Mouse (Mus musculus): ENCODE measurements around the gene Uckl1.

- TF ChIP-seq POLR2A (IDR thresholded peaks at IDR 0.05; ENCODE audit: insufficient read length, low read depth) (no peak), MYOD1 (IDR thresholded peaks at IDR 0.05; ENCODE audit: control insufficient read depth in 1 of 3, insufficient read length in 2 of 3, low read depth in 2 of 3) (no peak), MYOG (IDR thresholded peaks at IDR 0.05; ENCODE audit: control insufficient read depth in 1 of 3, insufficient read depth in 1 of 3, insufficient read length in 2 of 3, low read depth in 2 of 3) (no peak), MAX (IDR thresholded peaks at IDR 0.05; ENCODE audit: low read depth) (no peak), CEBPB (IDR thresholded peaks at IDR 0.05; ENCODE audit: insufficient read depth, poor library complexity, severe bottlenecking) (no peak), TCF12 (IDR thresholded peaks at IDR 0.05; ENCODE audit: insufficient read depth, poor library complexity, severe bottlenecking) (no peak), E2F4 (IDR thresholded peaks at IDR 0.05; ENCODE audit: insufficient read depth) (no peak)
Measured at GRCm38 (mm10) chr2:181588229-181588780, 3.6 kb upstream of the Uckl1 start.

Data from myocyte (in vitro differentiated cells).